Mouse (Mus musculus): ENCODE measurements at regions not wholly inside any gene's neighbourhood (a gene's known extent, or its start where the extent isn't known, plus 50 kb on each side); places are given as distances from the start of the nearest gene placed in this dataset.

DNA sequence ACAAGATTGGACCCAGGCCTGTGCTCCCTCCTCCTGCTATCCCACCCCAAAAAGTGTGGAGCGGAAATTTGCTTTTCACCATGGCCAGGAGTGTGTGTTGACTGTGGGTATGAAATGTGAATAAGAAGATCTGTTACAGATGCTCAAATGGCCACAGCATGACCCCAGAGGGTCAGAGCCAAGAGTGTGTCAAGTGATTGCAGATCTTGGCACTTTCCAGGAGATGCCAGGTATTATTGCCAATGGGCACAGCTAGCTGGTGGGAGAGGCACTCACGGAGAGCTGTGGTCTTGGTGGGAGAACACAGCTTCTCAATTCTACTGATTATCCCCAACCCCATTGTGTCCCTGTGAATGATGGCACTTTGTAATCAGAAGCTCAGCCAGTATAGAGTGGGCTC, 62.7 kb downstream of the Smim20 start:
- TF ChIP-seq GATA2 (IDR thresholded peaks at IDR 0.05; ENCODE audit: borderline replicate concordance, low read depth, low read length) = no peak
- no peak for TF ChIP-seq GATA1 (IDR thresholded peaks at IDR 0.05; ENCODE audit: borderline replicate concordance, low read length)
- TF ChIP-seq TAL1 (conservative IDR thresholded peaks at IDR 0.05; ENCODE audit: low read depth, low read length) = no peak
- TF ChIP-seq CTCF (IDR thresholded peaks at IDR 0.05; ENCODE audit: low read depth, low read length) = no peak
- TF ChIP-seq POLR2AphosphoS5 (IDR thresholded peaks at IDR 0.05; ENCODE audit: insufficient replicate concordance, low read depth, low read length) = no peak
- Histone ChIP-seq H3K4me1 (ENCODE audit: insufficient read depth, low read depth, low read length) (no peaks in the 10 kb centered on the region), H3K27me3 (ENCODE audit: insufficient read depth, low read length) (peaks cover 3% of the 10 kb centered on the region; the same call in 1 of the 2 replicates), H3K36me3 (replicated peaks) (no peaks in the 10 kb centered on the region), H3K4me3 (ENCODE audit: low read depth, low read length) (no peak overlapping the region), H3K9me3 (replicated peaks) (no peaks in the 10 kb centered on the region)
- no peak for DNase-seq (ENCODE audit: low spot score)
- no peak for ATAC-seq (ENCODE audit: extremely low read depth, insufficient number of reproducible peaks, low FRiP score, poor library complexity, severe bottlenecking)

DNA sequence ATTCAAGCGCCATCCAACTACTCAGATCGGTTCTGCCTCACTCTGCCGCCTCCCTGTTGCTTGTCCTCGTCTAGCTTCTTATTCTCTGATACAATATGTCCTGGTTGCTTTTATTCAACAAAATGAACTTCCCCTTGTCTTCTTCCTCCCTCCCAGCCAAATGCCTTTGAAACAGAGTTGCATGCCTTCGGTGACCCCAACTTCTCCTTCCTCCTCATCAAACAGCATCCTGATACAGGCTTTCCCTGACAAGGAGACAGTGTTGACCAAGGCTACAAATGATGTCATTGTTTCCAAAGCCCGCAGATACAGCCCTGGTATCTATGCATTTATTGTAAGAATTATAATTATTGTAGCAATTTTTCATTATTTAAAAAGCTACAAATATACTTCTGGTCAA, 69.8 kb downstream of the Smim20 start:
- TF ChIP-seq GATA2 (IDR thresholded peaks at IDR 0.05; ENCODE audit: borderline replicate concordance, low read depth, low read length) (no peak), TAL1 (conservative IDR thresholded peaks at IDR 0.05; ENCODE audit: low read depth, low read length) (no peak), GATA1 (IDR thresholded peaks at IDR 0.05; ENCODE audit: borderline replicate concordance, low read length) (no peak), CTCF (IDR thresholded peaks at IDR 0.05; ENCODE audit: low read depth, low read length) (no peak), POLR2AphosphoS5 (IDR thresholded peaks at IDR 0.05; ENCODE audit: insufficient replicate concordance, low read depth, low read length) (no peak)
- Histone ChIP-seq H3K9me3 (replicated peaks) (no peaks in the 10 kb centered on the region), H3K4me1 (ENCODE audit: insufficient read depth, low read depth, low read length) (no peaks in the 10 kb centered on the region), H3K4me3 (ENCODE audit: low read depth, low read length) (no peak overlapping the region), H3K36me3 (replicated peaks) (no peaks in the 10 kb centered on the region), H3K27me3 (ENCODE audit: insufficient read depth, low read length) (no peaks in the 10 kb centered on the region)
- no peak for ATAC-seq (ENCODE audit: extremely low read depth, insufficient number of reproducible peaks, low FRiP score, poor library complexity, severe bottlenecking)
- no peak for DNase-seq (ENCODE audit: low spot score)

DNA sequence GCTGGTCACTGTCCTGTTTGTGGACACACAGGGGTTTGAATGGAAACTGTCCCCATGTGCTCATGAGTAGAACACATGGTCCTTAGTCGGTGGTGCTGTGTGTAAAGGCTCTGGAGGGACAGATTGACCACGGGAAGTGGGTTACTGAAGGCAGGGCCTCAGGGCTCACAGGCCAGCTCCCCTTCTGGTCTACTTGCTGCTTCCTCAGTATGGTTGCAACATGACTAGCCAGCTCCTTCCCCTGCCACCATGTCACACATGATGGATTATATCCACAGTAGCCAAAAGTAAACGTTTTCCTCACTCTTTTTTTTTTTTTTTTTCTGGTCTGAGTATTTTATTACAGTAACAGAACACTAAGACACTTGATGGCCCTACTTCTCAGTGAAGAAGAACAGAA, 70.9 kb downstream of the Smim20 start:
- no peak for ATAC-seq (ENCODE audit: extremely low read depth, insufficient number of reproducible peaks, low FRiP score, poor library complexity, severe bottlenecking)
- H3K4me3 ChIP-seq (ENCODE audit: low read depth, low read length) = no peak overlapping the region

DNA sequence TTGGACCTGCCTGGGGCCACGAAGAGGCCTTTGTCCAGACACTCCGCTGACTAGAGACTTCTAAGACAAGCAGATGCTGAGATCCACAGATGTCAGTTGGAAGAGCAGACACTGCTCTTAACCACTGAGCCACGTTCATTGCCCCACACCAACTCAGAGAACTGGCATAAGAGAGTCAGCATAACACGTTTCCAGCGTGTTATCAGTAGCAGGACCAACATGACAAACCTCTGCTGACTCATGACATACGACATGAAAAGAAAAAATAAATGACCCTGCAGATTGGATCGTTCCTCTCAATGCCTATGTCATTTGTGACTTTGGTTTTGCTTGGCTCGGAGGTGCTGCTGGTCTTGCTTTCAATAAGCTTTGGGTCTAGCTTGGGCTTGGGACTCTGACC, 78.3 kb downstream of the Smim20 start:
- no peak for TF ChIP-seq POLR2AphosphoS5 (IDR thresholded peaks at IDR 0.05; ENCODE audit: insufficient replicate concordance, low read depth, low read length)
- TF ChIP-seq TAL1 (conservative IDR thresholded peaks at IDR 0.05; ENCODE audit: low read depth, low read length) = no peak
- TF ChIP-seq GATA1 (IDR thresholded peaks at IDR 0.05; ENCODE audit: borderline replicate concordance, low read length) = no peak
- TF ChIP-seq CTCF (IDR thresholded peaks at IDR 0.05; ENCODE audit: low read depth, low read length) = no peak
- TF ChIP-seq GATA2 (IDR thresholded peaks at IDR 0.05; ENCODE audit: borderline replicate concordance, low read depth, low read length) = no peak
- Histone ChIP-seq H3K9me3 (replicated peaks) (no peaks in the 10 kb centered on the region), H3K4me1 (ENCODE audit: insufficient read depth, low read depth, low read length) (no peaks in the 10 kb centered on the region), H3K27me3 (ENCODE audit: insufficient read depth, low read length) (0 out of 2 replicates have a peak, but pooled peaks cover 2% of the 10 kb centered on the region), H3K4me3 (ENCODE audit: low read depth, low read length) (no peak overlapping the region), H3K36me3 (replicated peaks) (no peaks in the 10 kb centered on the region)
- DNase-seq (ENCODE audit: low spot score) = no peak
- ATAC-seq (ENCODE audit: extremely low read depth, insufficient number of reproducible peaks, low FRiP score, poor library complexity, severe bottlenecking) = no peak

More for the DNA sequence above, 70.9 kb downstream of the Smim20 start:
- DNase-seq (ENCODE audit: low spot score) = no peak
- Histone ChIP-seq H3K27me3 (ENCODE audit: insufficient read depth, low read length) (no peaks in the 10 kb centered on the region), H3K9me3 (replicated peaks) (no peaks in the 10 kb centered on the region), H3K4me1 (ENCODE audit: insufficient read depth, low read depth, low read length) (no peaks in the 10 kb centered on the region), H3K36me3 (replicated peaks) (no peaks in the 10 kb centered on the region)
- TF ChIP-seq CTCF (IDR thresholded peaks at IDR 0.05; ENCODE audit: low read depth, low read length) (no peak), POLR2AphosphoS5 (IDR thresholded peaks at IDR 0.05; ENCODE audit: insufficient replicate concordance, low read depth, low read length) (no peak), GATA2 (IDR thresholded peaks at IDR 0.05; ENCODE audit: borderline replicate concordance, low read depth, low read length) (no peak), GATA1 (IDR thresholded peaks at IDR 0.05; ENCODE audit: borderline replicate concordance, low read length) (no peak), TAL1 (conservative IDR thresholded peaks at IDR 0.05; ENCODE audit: low read depth, low read length) (no peak)

DNA sequence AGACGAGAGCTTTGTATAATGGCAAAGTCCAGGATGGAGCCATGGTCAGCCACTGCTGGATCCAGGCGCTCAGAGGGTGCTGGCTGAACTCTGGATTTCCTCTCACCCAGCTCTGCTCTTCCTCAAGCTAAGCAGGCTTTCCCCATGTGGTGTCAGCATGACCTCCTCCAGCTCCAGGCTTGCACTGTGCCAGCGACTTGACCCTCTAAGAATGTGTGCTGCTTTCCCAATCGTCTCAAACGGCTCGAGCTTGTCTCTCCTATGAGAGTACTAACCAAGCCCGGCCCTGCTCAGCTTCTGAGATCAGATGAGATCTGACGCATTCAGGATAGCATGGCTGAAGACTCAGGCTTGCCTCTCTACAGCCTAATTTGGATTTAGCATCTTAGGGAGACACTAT, 79.1 kb downstream of the Smim20 start:
- H3K9me3 ChIP-seq (replicated peaks) = no peaks in the 10 kb centered on the region

DNA sequence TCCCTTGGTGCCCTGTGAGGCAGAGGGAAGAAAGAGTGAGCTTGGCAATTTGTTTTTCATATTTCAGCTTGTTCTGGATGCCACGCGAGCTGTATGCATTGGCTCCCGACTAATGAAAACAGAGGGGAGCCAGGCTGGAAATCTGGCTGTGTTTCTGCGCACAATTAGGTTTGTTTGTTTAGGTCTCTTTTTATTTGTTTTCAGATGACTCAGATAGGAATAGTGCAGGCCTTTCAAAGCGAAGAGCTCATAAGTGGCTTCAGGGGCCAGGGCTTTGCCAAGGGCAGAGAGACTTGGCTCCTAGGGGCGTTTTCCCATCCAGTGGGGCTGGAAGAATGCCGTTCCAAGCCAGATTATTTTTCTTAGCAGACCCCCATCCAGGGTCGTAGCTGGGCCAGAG, 79.9 kb downstream of the Smim20 start:
- no peak for ATAC-seq (ENCODE audit: extremely low read depth, insufficient number of reproducible peaks, low FRiP score, poor library complexity, severe bottlenecking)
- H3K27me3 ChIP-seq (ENCODE audit: insufficient read depth, low read length) = peaks cover 2% of the 10 kb centered on the region; the same call in 1 of the 2 replicates
- H3K4me1 ChIP-seq (ENCODE audit: insufficient read depth, low read depth, low read length) = no peaks in the 10 kb centered on the region
- TF ChIP-seq POLR2AphosphoS5 (IDR thresholded peaks at IDR 0.05; ENCODE audit: insufficient replicate concordance, low read depth, low read length) (no peak), TAL1 (conservative IDR thresholded peaks at IDR 0.05; ENCODE audit: low read depth, low read length) (no peak), CTCF (IDR thresholded peaks at IDR 0.05; ENCODE audit: low read depth, low read length) (no peak), GATA1 (IDR thresholded peaks at IDR 0.05; ENCODE audit: borderline replicate concordance, low read length) (no peak), GATA2 (IDR thresholded peaks at IDR 0.05; ENCODE audit: borderline replicate concordance, low read depth, low read length) (no peak)
- DNase-seq (ENCODE audit: low spot score) = no peak
- no peak overlapping the region for H3K4me3 ChIP-seq (ENCODE audit: low read depth, low read length)
- H3K36me3 ChIP-seq (replicated peaks) = no peaks in the 10 kb centered on the region
- no peaks in the 10 kb centered on the region for H3K9me3 ChIP-seq (replicated peaks)

More for the DNA sequence above, 79.1 kb downstream of the Smim20 start:
- TF ChIP-seq POLR2AphosphoS5 (IDR thresholded peaks at IDR 0.05; ENCODE audit: insufficient replicate concordance, low read depth, low read length) = no peak
- no peak for TF ChIP-seq GATA1 (IDR thresholded peaks at IDR 0.05; ENCODE audit: borderline replicate concordance, low read length)
- ATAC-seq (ENCODE audit: extremely low read depth, insufficient number of reproducible peaks, low FRiP score, poor library complexity, severe bottlenecking) (no peak), DNase-seq (ENCODE audit: low spot score) (no peak)
- Histone ChIP-seq H3K4me3 (ENCODE audit: low read depth, low read length) (no peak overlapping the region), H3K27me3 (ENCODE audit: insufficient read depth, low read length) (0 out of 2 replicates have a peak, but pooled peaks cover 2% of the 10 kb centered on the region), H3K4me1 (ENCODE audit: insufficient read depth, low read depth, low read length) (no peaks in the 10 kb centered on the region), H3K36me3 (replicated peaks) (no peaks in the 10 kb centered on the region)

Data from G1E (cell line).